Mouse (Mus musculus) brain, embryonic 14.5 days (tissue): Measurements from ENCODE around the gene Grin2d.

Source experiments
- CTCF ChIP-seq: fragments of 200-500 bp; IDR thresholded peaks from 2 replicates; pipeline ENCODE4 v1.5.1; 2012; ENCODE audit warnings: inconsistent platforms, mild to moderate bottlenecking, moderate library complexity, borderline replicate concordance; ENCODE audit not compliant: insufficient read depth, insufficient read length; ENCODE audit errors: extremely low read depth
- POLR2A ChIP-seq: fragments of 200-500 bp; IDR thresholded peaks from 2 replicates; pipeline ENCODE4 v1.6.1; 2012; ENCODE audit warnings: mild to moderate bottlenecking, inconsistent platforms, borderline replicate concordance; ENCODE audit not compliant: poor library complexity, insufficient read depth, insufficient read length, severe bottlenecking; ENCODE audit errors: extremely low read depth

DNA sequence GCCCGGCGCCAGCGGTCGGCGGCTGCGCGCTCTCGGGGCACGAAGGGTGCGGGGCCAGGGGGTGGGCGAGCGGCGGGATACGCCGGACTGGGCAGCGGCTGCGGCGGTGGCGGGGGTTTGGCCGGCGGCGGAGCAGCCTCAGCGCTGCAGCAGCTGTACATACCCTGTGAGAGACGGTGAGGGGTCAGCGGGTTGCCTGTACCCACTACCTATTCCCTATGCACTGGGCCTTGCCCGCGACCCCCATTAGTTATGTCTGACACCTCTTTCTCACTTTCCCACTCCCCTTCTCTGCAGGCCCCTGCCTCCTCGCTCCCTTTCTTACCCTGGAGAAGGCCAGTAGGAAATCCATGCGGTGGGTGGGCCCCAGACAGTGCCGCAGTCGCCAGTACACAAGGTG lies 44.3 kb downstream of the Grin2d start:
- TF ChIP-seq CTCF (no peak), POLR2A (no peak)
